Mouse (Mus musculus) liver, embryonic 11.5 days (tissue): ENCODE results near the gene Qrich1. TPM values are rescaled to one million over a fixed set of nuclear protein-coding genes. Genes with fewer than 3 reads are reported as not detected.

Source experiments
- ATAC-seq: fragments of 200-750 bp; cut with Nextera tagmentation; replicated peaks from 2 replicates; pipeline ENCODE4 v1.8.0; 2017; ENCODE audit warnings: moderate number of reproducible peaks, mild to moderate bottlenecking, moderate TSS enrichment, moderate library complexity; ENCODE audit not compliant: low FRiP score
- DNase-seq: peaks from one replicate; pipeline ENCODE4 v3.0.0-alpha.2; 2017; ENCODE audit warnings: low spot score
- H3K27ac ChIP-seq: fragments of 300-500 bp; sonication (generic); 2 replicates; pipeline ENCODE4 v1.5.1; 2014; ENCODE audit warnings: mild to moderate bottlenecking, low read depth, low read length, control low read depth
- H3K27me3 ChIP-seq: fragments of 300-500 bp; sonication (generic); replicated peaks from 2 replicates; pipeline ENCODE4 v1.6.1; 2014; ENCODE audit warnings: low read length, mixed read lengths; ENCODE audit not compliant: control insufficient read depth, insufficient read depth
- H3K36me3 ChIP-seq: fragments of 300-500 bp; sonication (generic); 2 replicates; pipeline ENCODE4 v1.6.1; 2014; ENCODE audit warnings: mild to moderate bottlenecking, low read length, moderate library complexity, mixed read lengths; ENCODE audit not compliant: control insufficient read depth, insufficient read depth
- H3K4me1 ChIP-seq: fragments of 300-500 bp; sonication (generic); replicated peaks from 2 replicates; pipeline ENCODE4 v1.6.1; 2014; ENCODE audit warnings: low read length, mixed read lengths; ENCODE audit not compliant: control insufficient read depth, insufficient read depth
- H3K4me2 ChIP-seq: fragments of 300-500 bp; sonication (generic); 2 replicates; pipeline ENCODE4 v1.6.1; 2014; ENCODE audit warnings: mild to moderate bottlenecking, control low read depth, moderate library complexity
- H3K4me3 ChIP-seq: fragments of 300-500 bp; sonication (generic); 2 replicates; pipeline ENCODE4 v1.5.1; 2014; ENCODE audit warnings: low read depth, low read length, control low read depth
- H3K9ac ChIP-seq: fragments of 300-500 bp; sonication (generic); 2 replicates; pipeline ENCODE4 v1.6.1; 2014; ENCODE audit warnings: low read depth, low read length, control low read depth
- H3K9me3 ChIP-seq: fragments of 300-500 bp; sonication (generic); 2 replicates; pipeline ENCODE4 v1.6.1; 2016; ENCODE audit warnings: low read length, inconsistent platforms, mixed read lengths; ENCODE audit not compliant: control insufficient read depth
- WGBS: fragments of 180-500 bp; shearing (Covaris S2); extraction: QIAGEN DNeasy Blood & Tissue Kit; methylation state at CpG from one replicate; pipeline ENCODE4 v1.1.7; 2014; 5-methylcytosine and 5-hydroxymethylcytosine counted together
- polyA plus RNA-seq: library from polyadenylated mRNA; unstranded; fragments of >200 nt; fragmentation: Nextera tagmentation; extraction: Ambion mirVana; gene quantifications from 2 replicates; pipeline ENCODE4 v1.2.1, GENCODE M21; 2014

Qrich1 gene
- polyA plus RNA-seq, 1 experiment from 2014 or later = 106 TPM

GRCm38 (mm10) chr9:108506901-108507300, 9.7 kb upstream of the Qrich1 start:
- H3K4me2 ChIP-seq = peak overlapping the region; percentile 96
- H3K27ac ChIP-seq = no peak overlapping the region
- no peak for DNase-seq
- no peaks in the 10 kb centered on the region for H3K9me3 ChIP-seq
- peaks cover 11% of the 10 kb centered on the region for H3K4me1 ChIP-seq
- 87% methylated on average over 7 of the region's 7 CpGs for WGBS
- H3K9ac ChIP-seq = 0 out of 2 replicates have a peak overlapping the region, but pooled peaks have one; percentile 9
- ATAC-seq = no peak
- H3K4me3 ChIP-seq = peak overlapping the region; percentile 84
- H3K36me3 ChIP-seq = peaks cover 23% of the 10 kb centered on the region
- no peaks in the 10 kb centered on the region for H3K27me3 ChIP-seq

- Histone ChIP-seq H3K36me3 (peaks cover 31% of the 10 kb centered on the region), H3K4me3 (peak within 1 kb of the TSS; percentile 84), H3K4me2 (peak within 1 kb of the TSS; percentile 96), H3K9me3 (no peaks in the 10 kb centered on the region), H3K27me3 (no peaks in the 10 kb centered on the region), H3K9ac (peak within 1 kb of the TSS; percentile 81), H3K4me1 (peaks cover 11% of the 10 kb centered on the region), H3K27ac (peak within 1 kb of the TSS; percentile 46; the same call in 1 of the 2 replicates)
- ATAC-seq = peak; percentile 96
- DNase-seq = peak; percentile 94
- WGBS = under 1% methylated on average over 37 of the region's 37 CpGs
Measured at GRCm38 (mm10) chr9:108507619-108508434, 8.8 kb upstream of the Qrich1 start, which contains the start of gene Qars. Qars (plus strand) TSS chr9:108507706.

DNA sequence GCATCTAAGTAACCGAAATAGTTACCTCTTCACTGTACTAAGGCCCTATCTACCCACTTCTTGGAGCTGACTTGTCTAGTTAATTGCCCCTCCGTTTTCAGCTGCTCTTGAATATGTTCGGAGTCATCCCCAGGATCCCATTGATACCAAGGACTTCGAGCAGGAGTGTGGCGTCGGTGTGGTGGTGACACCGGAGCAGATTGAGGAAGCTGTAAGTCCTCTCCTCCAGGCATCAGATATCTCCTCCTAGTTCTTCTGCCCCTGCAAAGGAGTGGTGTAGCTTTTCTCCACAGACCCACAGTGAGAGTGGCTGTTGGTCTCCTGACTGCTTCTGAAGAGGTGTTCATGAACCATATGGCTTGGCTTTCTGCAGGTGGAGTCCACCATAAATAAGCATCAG, 7.8 kb upstream of the Qrich1 start:
- H3K27me3 ChIP-seq = no peaks in the 10 kb centered on the region
- H3K4me1 ChIP-seq = peaks cover 11% of the 10 kb centered on the region
- DNase-seq (peak; percentile 29), ATAC-seq (no peak)
- peak overlapping the region; percentile 96 for H3K4me2 ChIP-seq
- peak overlapping the region; percentile 84 for H3K4me3 ChIP-seq
- H3K27ac ChIP-seq = 0 out of 2 replicates have a peak overlapping the region, but pooled peaks have one; percentile 46
- no peaks in the 10 kb centered on the region for H3K9me3 ChIP-seq
- peak overlapping the region; percentile 81 for H3K9ac ChIP-seq
- H3K36me3 ChIP-seq = peaks cover 29% of the 10 kb centered on the region
- WGBS = 69% methylated on average over 7 of the region's 7 CpGs

DNA sequence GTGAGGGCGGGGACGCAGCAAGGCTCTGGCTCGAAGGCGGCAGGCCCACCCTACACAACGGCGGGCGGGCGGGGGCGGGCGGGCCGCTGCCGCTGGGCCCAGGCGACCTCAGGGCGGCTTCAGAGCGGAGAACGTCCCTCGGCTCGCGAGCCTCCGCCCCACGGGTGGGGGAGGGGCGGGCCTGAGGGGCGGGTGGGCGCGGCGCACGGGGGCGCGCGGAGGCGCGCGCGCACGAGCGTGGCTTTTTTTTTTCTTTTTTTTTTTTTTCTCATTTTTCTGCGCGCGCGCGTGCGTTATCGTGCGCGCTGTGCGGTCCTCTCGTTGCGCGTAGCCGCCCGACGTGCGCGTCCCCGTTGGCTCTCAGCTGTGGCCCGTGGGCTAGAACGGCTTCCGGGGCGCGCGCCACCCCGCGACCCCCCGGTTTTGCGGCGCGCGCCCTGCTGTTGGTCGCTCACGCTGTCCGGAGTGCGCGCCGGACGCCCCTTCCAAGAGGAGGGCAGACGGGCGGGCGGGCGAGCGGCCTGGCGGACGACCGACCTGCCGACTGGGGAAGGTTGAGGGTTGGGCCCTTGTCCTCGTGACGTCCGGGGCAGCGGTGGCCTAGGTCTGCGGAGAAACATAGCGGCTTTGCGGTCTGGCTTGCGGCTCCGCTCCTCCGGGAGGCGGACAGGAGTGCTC, 786 bp downstream of the Qrich1 start:
- H3K9ac ChIP-seq = peak overlapping the region; percentile 97
- WGBS = under 1% methylated on average over 80 of the region's 95 CpGs
- H3K27ac ChIP-seq = peak overlapping the region; percentile 99
- H3K4me2 ChIP-seq = peak overlapping the region; percentile 96
- H3K36me3 ChIP-seq = peaks cover 26% of the 10 kb centered on the region
- peaks cover 24% of the 10 kb centered on the region for H3K4me1 ChIP-seq
- DNase-seq (peak; percentile 88), ATAC-seq (peak; percentile 82)
- H3K9me3 ChIP-seq = no peaks in the 10 kb centered on the region
- peak overlapping the region; percentile 95 for H3K4me3 ChIP-seq
- H3K27me3 ChIP-seq = no peaks in the 10 kb centered on the region

GRCm38 (mm10) chr9:108517931-108518332, 1.3 kb downstream of the Qrich1 start:
- WGBS = 0% methylated on average over 13 of the region's 13 CpGs
- Histone ChIP-seq H3K9ac (peak overlapping the region; percentile 97), H3K9me3 (no peaks in the 10 kb centered on the region), H3K4me1 (peaks cover 24% of the 10 kb centered on the region), H3K4me2 (peak overlapping the region; percentile 72), H3K36me3 (peaks cover 21% of the 10 kb centered on the region), H3K27ac (peak overlapping the region; percentile 99), H3K4me3 (peak overlapping the region; percentile 95), H3K27me3 (no peaks in the 10 kb centered on the region)
- no peak for DNase-seq
- ATAC-seq = peak; percentile 16

- H3K4me3 ChIP-seq = no peak overlapping the region
- H3K27ac ChIP-seq = no peak overlapping the region
- DNase-seq (no peak), ATAC-seq (no peak)
- no peaks in the 10 kb centered on the region for H3K27me3 ChIP-seq
- H3K4me1 ChIP-seq = peaks cover 14% of the 10 kb centered on the region
- WGBS = 69% methylated on average over 2 of the region's 2 CpGs
- H3K36me3 ChIP-seq = peaks cover 5% of the 10 kb centered on the region; the same call in 1 of the 2 replicates
- H3K4me2 ChIP-seq = no peak overlapping the region
- H3K9ac ChIP-seq = no peak overlapping the region
- no peaks in the 10 kb centered on the region for H3K9me3 ChIP-seq
Measured at GRCm38 (mm10) chr9:108521604-108522003, 5.0 kb downstream of the Qrich1 start.

DNA sequence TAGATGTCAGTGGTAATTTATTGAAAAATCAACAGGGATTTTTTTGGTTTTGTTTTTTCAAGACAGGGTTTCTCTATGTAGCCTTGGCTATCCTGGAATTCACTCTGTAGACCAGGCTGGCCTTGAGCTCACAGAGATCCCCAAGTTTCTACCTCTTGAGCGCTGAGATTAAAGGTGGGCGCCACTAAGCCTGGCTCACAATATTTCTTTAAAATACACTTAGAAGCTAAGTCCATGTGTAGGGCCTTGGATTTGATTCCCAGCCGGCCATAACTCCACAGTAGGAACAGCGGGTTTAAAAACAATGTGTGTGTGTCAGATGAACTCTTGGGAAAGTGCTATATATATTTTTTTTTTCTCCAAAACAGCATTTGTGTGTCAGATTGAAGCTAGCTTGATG, 6.7 kb downstream of the Qrich1 start:
- H3K27me3 ChIP-seq = no peaks in the 10 kb centered on the region
- no peak overlapping the region for H3K4me2 ChIP-seq
- DNase-seq (no peak), ATAC-seq (no peak)
- peaks cover 5% of the 10 kb centered on the region; the same call in 1 of the 2 replicates for H3K36me3 ChIP-seq
- H3K27ac ChIP-seq = no peak overlapping the region
- H3K9ac ChIP-seq = no peak overlapping the region
- peaks cover 14% of the 10 kb centered on the region for H3K4me1 ChIP-seq
- H3K9me3 ChIP-seq = no peaks in the 10 kb centered on the region
- H3K4me3 ChIP-seq = no peak overlapping the region
- 95% methylated on average over 4 of the region's 4 CpGs for WGBS

- Histone ChIP-seq H3K36me3 (peaks cover 19% of the 10 kb centered on the region), H3K27me3 (no peaks in the 10 kb centered on the region), H3K9ac (no peak overlapping the region), H3K4me1 (no peaks in the 10 kb centered on the region), H3K4me2 (no peak overlapping the region), H3K9me3 (no peaks in the 10 kb centered on the region), H3K4me3 (no peak overlapping the region), H3K27ac (no peak overlapping the region)
- no peak for ATAC-seq
- WGBS = 83% methylated on average over 3 of the region's 3 CpGs
- DNase-seq = no peak
Measured at GRCm38 (mm10) chr9:108525400-108525799, 8.8 kb downstream of the Qrich1 start.
